Mouse (Mus musculus) lung, adult 2 months (tissue): ENCODE data around the gene Oaz1. TPM values are rescaled to one million over a fixed set of nuclear protein-coding genes. Genes with fewer than 3 reads are reported as not detected.

ENCODE experiments used
- DNase-seq: peaks from one replicate; pipeline ENCODE4 v3.0.0; 2022
- H3K4me1 ChIP-seq: fragments of 200-500 bp; 2 replicates; pipeline ENCODE4 v1.6.1; 2011; ENCODE audit warnings: low read length; ENCODE audit not compliant: control insufficient read depth, insufficient read depth
- H3K4me3 ChIP-seq: fragments of 200-500 bp; replicated peaks from 2 replicates; pipeline ENCODE3; 2011; ENCODE audit warnings: low read depth, mild to moderate bottlenecking, control low read depth, low read length; ENCODE audit errors: extremely low read depth
- CTCF ChIP-seq: fragments of 200-500 bp; IDR thresholded peaks from 2 replicates; pipeline ENCODE4 v1.5.1; 2011; ENCODE audit warnings: mild to moderate bottlenecking, low read length, control low read depth; ENCODE audit not compliant: insufficient read depth
- POLR2A ChIP-seq: fragments of 200-500 bp; IDR thresholded peaks from 2 replicates; pipeline ENCODE4 v1.6.1; 2011; ENCODE audit warnings: low read depth, mild to moderate bottlenecking, control low read depth, low read length, borderline replicate concordance; ENCODE audit errors: extremely low read depth
- whole genome bisulfite sequencing: fragments of 180-500 bp; shearing (Covaris S2); methylation state at CpG from one replicate; pipeline ENCODE4 v1.1.7; 2018; 5-methylcytosine and 5-hydroxymethylcytosine counted together
- polyA plus RNA-seq: library from polyadenylated mRNA; depleted of rRNA; stranded (reverse); fragments of >200 nt; gene quantifications from 2 replicates; pipeline ENCODE4 v1.2.3, GENCODE M21; 2012

Oaz1 gene
- polyA plus RNA-seq, 1 experiment: 804 TPM

GRCm38 (mm10) chr10:80843931-80844547, 17.6 kb downstream of the Oaz1 start, which contains the start of gene Lingo3:
Gene Lingo3 (minus strand): TSS chr10:80844039.
- TF ChIP-seq POLR2A: no peak
- TF ChIP-seq CTCF: no peak
- H3K4me3 ChIP-seq: no peak within 1 kb of the TSS

GRCm38 (mm10) chr10:80845055-80845693, 18.7 kb downstream of the Oaz1 start:
- 56% methylated on average over 8 of the region's 8 CpGs for WGBS
- TF ChIP-seq POLR2A (no peak), CTCF (no peak)
- no peak overlapping the region for H3K4me3 ChIP-seq
- H3K4me1 ChIP-seq: no peaks in the 10 kb centered on the region
- DNase-seq: no peak

More at GRCm38 (mm10) chr10:80843931-80844547, 17.6 kb downstream of the Oaz1 start, which contains the start of gene Lingo3:
- H3K4me1 ChIP-seq: no peaks in the 10 kb centered on the region
- WGBS: 5% methylated on average over 46 of the region's 51 CpGs
- no peak for DNase-seq

DNA sequence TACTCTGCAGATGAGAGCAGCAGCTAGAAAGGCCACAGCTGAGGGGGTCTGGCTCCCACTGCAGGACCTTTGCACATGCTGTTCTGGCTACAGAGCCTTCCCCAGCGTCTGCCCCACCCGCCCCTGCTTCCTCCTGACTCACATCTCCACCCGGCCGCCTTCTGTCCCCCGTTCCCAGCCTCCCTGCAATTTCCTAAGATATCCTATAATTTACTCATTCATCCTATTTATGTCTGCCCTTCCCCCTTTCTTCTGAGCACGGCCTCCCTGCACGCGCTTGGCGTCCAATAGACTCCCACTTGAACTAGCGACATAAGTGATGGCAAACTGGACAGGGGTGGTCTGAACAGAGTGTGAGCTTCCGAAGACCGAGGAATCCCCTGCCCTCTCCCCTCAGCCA, 19.3 kb downstream of the Oaz1 start:
- WGBS: 58% methylated on average over 11 of the region's 12 CpGs
- H3K4me3 ChIP-seq: no peak overlapping the region
- no peaks in the 10 kb centered on the region for H3K4me1 ChIP-seq
- DNase-seq: no peak
- TF ChIP-seq POLR2A (no peak), CTCF (no peak)

DNA sequence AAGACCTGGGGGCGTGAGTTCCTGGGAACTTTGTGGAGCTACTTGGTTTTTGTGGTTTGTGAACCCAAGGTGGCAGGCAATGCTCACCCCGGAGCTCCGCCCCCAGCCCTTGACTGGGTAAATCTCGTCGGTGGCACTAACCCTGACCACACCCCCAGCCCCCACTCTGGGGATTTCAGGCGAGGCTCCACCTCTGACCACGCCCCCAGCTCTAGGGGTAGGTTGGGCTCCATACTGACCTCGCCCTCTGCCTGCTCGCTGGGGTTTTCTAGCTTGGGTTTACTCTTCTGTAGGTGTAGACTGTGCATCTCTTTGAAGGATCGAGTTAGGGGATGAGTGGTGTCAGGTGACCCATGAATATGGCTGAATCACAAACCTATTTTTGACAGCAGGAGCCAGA, 22.1 kb downstream of the Oaz1 start:
- no peaks in the 10 kb centered on the region for H3K4me1 ChIP-seq
- WGBS: 9% methylated on average over 10 of the region's 10 CpGs
- DNase-seq: peak; percentile 49
- no peak for TF ChIP-seq POLR2A
- TF ChIP-seq CTCF: no peak
- H3K4me3 ChIP-seq: no peak overlapping the region

DNA sequence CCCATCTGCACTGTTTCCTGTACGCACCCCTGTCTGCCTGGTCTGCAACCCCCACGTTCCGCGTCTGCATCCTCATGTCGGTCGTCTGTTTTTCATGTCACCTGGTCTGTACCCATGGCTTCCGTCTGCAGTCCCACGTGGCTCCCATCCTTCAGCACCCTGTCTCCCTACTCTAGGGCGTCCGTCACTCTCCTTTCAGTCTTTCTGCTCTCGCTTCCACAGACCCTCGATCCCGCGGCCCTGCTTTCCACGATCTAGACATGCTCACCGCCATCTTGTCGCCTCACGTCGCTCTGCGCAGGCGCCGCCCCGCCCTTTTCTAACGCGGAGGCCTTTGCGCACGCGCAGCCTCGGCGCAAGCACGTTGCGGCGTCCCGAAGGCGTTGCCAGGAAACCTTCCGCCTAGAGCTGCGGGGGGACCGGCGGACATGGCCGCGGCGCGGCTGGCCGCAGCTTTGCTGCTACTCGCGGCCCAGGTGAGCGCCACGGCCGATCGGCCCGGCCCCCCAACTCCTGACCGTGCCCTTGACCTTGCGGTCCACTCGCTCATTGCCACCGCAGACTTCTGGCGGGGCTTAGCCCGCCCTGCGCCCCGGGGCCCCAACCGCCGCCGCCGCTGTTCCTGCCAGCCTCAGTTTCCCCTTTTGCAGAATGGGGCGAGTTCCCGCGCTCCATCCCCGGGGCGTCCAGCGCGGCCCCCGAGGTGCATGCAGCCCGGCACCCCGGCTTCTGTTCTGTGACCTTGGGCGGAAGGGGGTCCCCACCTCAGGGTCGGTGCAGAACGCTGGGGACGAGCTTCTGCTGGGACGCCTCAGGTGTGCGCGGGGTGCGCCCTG, 28.7 kb downstream of the Oaz1 start, which contains the start of the genes Lsm7 and Sppl2b:
Gene Lsm7, minus strand, starts transcription at position 297 of the 836 bp plus-strand sequence.
Gene Sppl2b, plus strand, starts transcription at position 363 of the 836 bp plus-strand sequence.
- Histone ChIP-seq H3K4me1 (peaks cover 5% of the 10 kb centered on the region), H3K4me3 (peak within 1 kb of the TSS; percentile 86)
- DNase-seq: peak; percentile 98
- WGBS: under 1% methylated on average over 81 of the region's 81 CpGs
- TF ChIP-seq CTCF (no peak), POLR2A (peak; percentile 81)

DNA sequence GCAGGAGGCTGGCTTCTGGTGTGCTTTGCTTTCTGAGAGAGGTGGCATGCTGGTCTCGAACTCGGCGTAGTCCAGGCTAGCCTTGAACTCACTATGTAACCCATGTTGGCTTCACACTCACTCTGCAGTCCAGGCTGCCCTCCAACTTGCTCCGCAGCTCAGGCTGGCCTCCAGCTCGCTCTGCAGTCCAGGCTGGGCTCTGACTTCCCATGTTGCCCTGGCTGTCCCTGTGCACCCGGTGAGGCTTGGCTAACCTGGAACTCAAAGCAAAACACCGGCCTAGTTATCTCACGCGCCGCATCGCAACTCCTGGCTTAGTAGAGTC, 29.3 kb downstream of the Oaz1 start:
- no peak for DNase-seq
- TF ChIP-seq POLR2A (no peak), CTCF (no peak)

DNA sequence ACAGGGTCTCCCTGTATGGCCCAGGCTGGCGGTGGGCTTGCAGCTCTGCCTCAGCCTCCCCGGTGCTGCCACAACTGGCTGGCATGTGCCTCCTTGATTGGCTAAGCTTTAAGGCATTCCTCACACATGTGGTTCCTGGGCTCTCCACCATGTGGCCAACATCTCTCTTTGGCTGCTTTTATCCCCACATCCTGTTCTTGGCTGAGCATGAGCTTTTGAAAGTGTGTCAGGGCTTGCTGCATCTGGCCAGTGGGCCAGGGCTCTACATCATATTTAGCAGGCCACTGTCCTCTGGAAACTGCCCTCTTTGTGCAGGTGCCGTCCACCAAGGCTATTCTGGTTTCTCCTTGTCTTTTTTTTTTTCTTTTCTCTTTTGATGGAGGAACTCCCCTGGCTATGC, 29.8 kb downstream of the Oaz1 start:
- TF ChIP-seq CTCF: no peak
- no peak for TF ChIP-seq POLR2A
- WGBS: 40% methylated on average over 3 of the region's 3 CpGs
- no peak for DNase-seq
- Histone ChIP-seq H3K4me3 (no peak overlapping the region), H3K4me1 (peaks cover 5% of the 10 kb centered on the region)

More for the DNA sequence above, 29.3 kb downstream of the Oaz1 start:
- 14% methylated on average over 11 of the region's 11 CpGs for WGBS
- peaks cover 5% of the 10 kb centered on the region for H3K4me1 ChIP-seq
- H3K4me3 ChIP-seq: peak overlapping the region; percentile 86

DNA sequence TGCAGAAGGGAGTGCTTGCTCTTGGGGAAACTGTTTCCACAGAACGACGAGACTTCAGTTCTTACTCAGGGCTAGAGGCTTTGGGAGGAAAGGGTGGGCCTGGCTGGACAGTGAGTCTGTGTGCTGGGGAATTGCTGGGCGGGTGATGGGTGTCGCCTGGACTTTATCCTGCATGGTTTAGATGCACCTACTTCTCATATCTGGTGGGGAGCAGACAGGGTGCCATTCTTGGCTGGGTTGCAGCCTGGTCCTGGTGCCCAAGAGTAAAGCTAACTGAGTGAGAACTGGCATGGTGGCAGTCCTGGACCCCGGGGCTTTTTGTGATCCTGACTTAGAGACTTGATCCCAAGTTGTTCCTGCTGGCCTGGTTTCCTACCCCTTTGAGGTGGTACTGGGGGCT, 30.5 kb downstream of the Oaz1 start:
- Histone ChIP-seq H3K4me3 (no peak overlapping the region), H3K4me1 (peaks cover 5% of the 10 kb centered on the region)
- TF ChIP-seq POLR2A: no peak
- DNase-seq: no peak
- 75% methylated on average over 5 of the region's 5 CpGs for WGBS

DNA sequence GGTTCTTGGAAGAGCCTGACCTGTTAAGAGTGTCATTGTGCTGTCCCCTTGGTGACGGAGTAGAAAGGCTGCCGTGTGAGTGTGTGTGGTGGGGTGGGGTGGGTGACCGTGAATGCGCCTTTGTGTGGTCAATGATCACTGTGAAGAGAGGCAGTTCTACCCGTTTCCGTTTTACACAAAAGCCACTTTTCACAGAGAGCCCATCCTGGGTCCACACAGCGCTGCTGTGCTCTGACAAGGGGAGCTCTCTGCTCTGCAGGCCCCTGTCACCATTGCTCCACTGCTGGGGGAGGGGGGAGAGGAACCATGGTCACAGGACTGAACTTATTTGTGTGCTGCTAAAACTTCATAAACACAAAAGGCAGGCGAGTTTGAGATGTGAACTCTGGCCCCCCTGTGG, 30.9 kb downstream of the Oaz1 start:
- H3K4me1 ChIP-seq: peaks cover 5% of the 10 kb centered on the region
- WGBS: 65% methylated on average over 8 of the region's 8 CpGs
- TF ChIP-seq POLR2A (no peak), CTCF (no peak)
- no peak for DNase-seq
- H3K4me3 ChIP-seq: no peak overlapping the region

DNA sequence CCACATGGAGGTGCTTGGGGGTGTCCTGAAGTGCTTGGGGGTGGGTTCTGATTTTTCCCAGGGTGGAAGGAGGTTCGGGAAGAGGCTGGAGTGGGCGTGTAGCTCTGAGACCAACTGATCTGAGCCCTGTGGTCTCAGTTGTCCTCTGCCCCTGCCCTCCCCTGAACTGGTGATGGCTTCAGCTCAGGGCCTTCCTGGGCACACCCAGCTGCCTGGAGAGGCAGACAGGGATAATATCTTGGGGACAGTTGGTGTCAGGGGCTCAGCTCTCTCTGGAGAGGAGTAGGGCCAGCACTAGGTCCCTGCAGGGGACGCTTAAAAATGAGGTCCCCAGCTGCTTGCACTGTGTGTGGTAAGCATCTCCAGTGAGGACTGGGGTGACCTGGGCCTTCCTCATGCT, 31.4 kb downstream of the Oaz1 start:
- H3K4me3 ChIP-seq: no peak overlapping the region
- peaks cover 5% of the 10 kb centered on the region for H3K4me1 ChIP-seq
- TF ChIP-seq CTCF: no peak
- no peak for TF ChIP-seq POLR2A
- 69% methylated on average over 3 of the region's 3 CpGs for WGBS
- DNase-seq: no peak
